Mouse (Mus musculus) layer of hippocampus, adult 6 months (tissue): ENCODE results near the gene Aspm. TPM values are rescaled to one million over a fixed set of nuclear protein-coding genes. Genes with fewer than 3 reads are reported as not detected.

Source experiments
- long read RNA-seq, 2 experiments: library from polyadenylated mRNA; unstranded; transcript quantifications; one replicate each; pipeline ENCODE4 v2.0.0; 2019 to 2020
- polyA plus RNA-seq: library from polyadenylated mRNA; unstranded; fragments of <200 nt; fragmentation: Nextera tagmentation; gene quantifications from 2 replicates; pipeline ENCODE4 v1.2.3, GENCODE M21; 2021

Gene Aspm
- 0.05 and 0.08 TPM in 2 replicates for polyA plus RNA-seq
- long read RNA-seq, experiment 1, partial matches to known transcripts, result 1 of 1 reads
- long read RNA-seq, experiment 1, other reads (novel, unspliced or antisense), result 0 of 1 reads
- long read RNA-seq, experiment 2, result 0 reads

DNA sequence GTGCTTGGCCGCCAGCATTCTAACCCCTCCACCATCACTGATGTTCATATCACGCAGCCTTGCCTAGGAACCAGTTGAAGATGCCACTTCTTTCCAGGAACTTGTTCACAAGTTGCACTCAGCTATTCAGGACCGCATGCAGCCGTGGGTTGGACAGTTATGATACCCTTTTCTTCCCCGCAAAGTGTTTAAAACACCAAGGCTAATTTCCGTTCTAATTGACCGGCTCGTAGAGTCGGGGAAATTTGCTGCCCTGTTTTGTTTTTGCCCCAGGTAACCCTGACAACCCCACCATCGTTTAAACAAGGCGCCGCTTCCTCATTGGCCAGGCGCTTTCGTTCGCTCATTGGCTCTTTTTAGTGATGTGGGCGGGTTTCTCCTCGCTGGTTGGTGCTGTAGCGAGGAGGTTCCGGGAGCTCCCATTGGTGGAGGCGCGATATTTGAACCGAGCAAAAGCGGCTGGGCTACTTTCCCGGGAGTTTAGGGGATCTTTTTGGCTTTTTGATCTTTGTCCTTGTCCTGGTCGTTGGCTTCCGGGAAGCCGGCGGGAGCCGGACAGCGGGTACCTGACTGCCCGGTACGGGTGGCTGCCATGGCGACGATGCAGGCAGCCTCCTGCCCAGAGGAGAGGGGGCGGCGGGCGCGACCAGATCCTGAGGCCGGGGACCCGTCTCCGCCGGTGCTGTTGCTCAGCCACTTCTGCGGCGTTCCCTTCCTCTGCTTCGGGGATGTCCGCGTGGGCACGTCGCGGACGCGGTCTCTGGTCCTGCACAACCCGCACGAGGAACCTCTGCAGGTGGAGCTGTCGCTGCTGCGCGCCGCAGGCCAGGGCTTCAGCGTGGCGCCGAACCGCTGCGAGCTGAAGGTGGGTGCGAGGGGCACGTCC, at the start of gene Aspm:
Aspm (plus strand) TSS at position 433 of the 886 bp plus-strand sequence.

GRCm38 (mm10) chr1:139421875-139422791, 32.4 kb upstream of the Aspm start, which contains the start of gene Zbtb41:
Gene Zbtb41 (plus strand): TSS chr1:139422288.

DNA sequence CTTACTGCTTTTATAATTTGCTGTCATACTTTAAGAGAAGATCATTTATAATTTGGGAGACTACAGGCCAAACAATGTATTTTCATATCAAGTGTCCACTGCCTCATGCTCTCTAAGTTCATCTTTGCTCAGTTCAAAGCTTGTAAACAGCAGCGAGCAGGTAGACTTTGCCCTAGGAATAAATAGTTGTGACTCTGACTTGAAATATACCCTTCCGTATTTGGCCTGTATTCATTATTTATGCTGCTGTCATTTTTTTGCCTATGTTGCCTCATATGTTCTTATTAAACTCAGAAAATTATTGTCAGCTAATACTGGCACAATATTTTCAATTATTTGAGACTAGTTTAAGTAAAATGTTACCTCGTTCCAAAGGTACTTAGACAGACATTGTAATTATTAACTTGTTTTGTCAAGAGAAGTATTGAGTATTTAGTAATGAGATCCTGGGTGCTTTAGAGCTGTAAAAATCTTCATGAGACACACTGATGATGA, 46.7 kb downstream of the Aspm start, which contains the start of gene F13b:
F13b (plus strand) TSS at position 445 of the 495 bp plus-strand sequence.

Other genes with a start within 250 kb of the Aspm start
- gene Crb1, start 77.7 kb upstream of the Aspm start, polyA plus RNA-seq, result 0.38 and 0.53 TPM in 2 replicates
- 9.8 and 10.2 TPM in 2 replicates for gene Zbtb41, start 32.5 kb upstream of the Aspm start, polyA plus RNA-seq
- gene F13b, start 46.9 kb downstream of the Aspm start, polyA plus RNA-seq, result not detected in 2 replicates
- gene Cfhr1, start 105.5 kb downstream of the Aspm start, polyA plus RNA-seq, result not detected in 2 replicates